Mouse (Mus musculus) stomach, postnatal 0 days (tissue): ENCODE results near the gene Ccdc97. TPM values are rescaled to one million over a fixed set of nuclear protein-coding genes. Genes with fewer than 3 reads are reported as not detected.

Source experiments
- ATAC-seq: fragments of 200-750 bp; cut with Nextera tagmentation; 2 replicates; pipeline ENCODE4 v1.8.0; 2017; ENCODE audit not compliant: low FRiP score, low TSS enrichment
- DNase-seq: peaks from one replicate; pipeline ENCODE4 v3.0.0-alpha.2; 2016; ENCODE audit warnings: low spot score
- H3K27ac ChIP-seq: fragments of 300-500 bp; sonication (generic); replicated peaks from 2 replicates; pipeline ENCODE4 v1.5.1; 2014; ENCODE audit warnings: mild to moderate bottlenecking, control low read depth
- H3K27me3 ChIP-seq: fragments of 300-500 bp; sonication (generic); 2 replicates; pipeline ENCODE4 v1.6.1; 2014; ENCODE audit warnings: low read length; ENCODE audit not compliant: control insufficient read depth, insufficient read depth
- H3K36me3 ChIP-seq: fragments of 300-500 bp; sonication (generic); 2 replicates; pipeline ENCODE4 v1.6.1; 2014; ENCODE audit warnings: low read length, mixed read lengths; ENCODE audit not compliant: control insufficient read depth, insufficient read depth
- H3K4me1 ChIP-seq: fragments of 300-500 bp; sonication (generic); replicated peaks from 2 replicates; pipeline ENCODE4 v1.6.1; 2014; ENCODE audit warnings: antibody characterized with exemption; ENCODE audit not compliant: control insufficient read depth, insufficient read depth
- H3K4me2 ChIP-seq: fragments of 300-500 bp; sonication (generic); replicated peaks from 2 replicates; pipeline ENCODE4 v1.6.1; 2014; ENCODE audit warnings: low read depth, mild to moderate bottlenecking, control low read depth, moderate library complexity
- H3K4me3 ChIP-seq: fragments of 300-500 bp; sonication (generic); 2 replicates; pipeline ENCODE4 v1.5.1; 2014; ENCODE audit warnings: low read depth, low read length, control low read depth
- H3K9ac ChIP-seq: fragments of 300-500 bp; sonication (generic); 2 replicates; pipeline ENCODE4 v1.6.1; 2014; ENCODE audit warnings: mild to moderate bottlenecking, low read length, control low read depth, mixed read lengths
- H3K9me3 ChIP-seq: fragments of 300-500 bp; sonication (generic); 2 replicates; pipeline ENCODE4 v1.6.1; 2016; ENCODE audit warnings: low read length; ENCODE audit not compliant: control insufficient read depth
- CTCF ChIP-seq: IDR thresholded peaks from 2 replicates; pipeline ENCODE4 v1.5.1; 2016; ENCODE audit warnings: antibody characterized with exemption, low read depth, mild to moderate bottlenecking, moderate library complexity
- EP300 ChIP-seq: optimal IDR thresholded peaks from 2 replicates; pipeline ENCODE3; 2016; ENCODE audit warnings: antibody characterized with exemption
- WGBS: fragments of 180-500 bp; shearing (Covaris S2); extraction: QIAGEN DNeasy Blood & Tissue Kit; methylation state at CpG from one replicate; pipeline ENCODE4 v1.1.7; 2014; 5-methylcytosine and 5-hydroxymethylcytosine counted together
- polyA plus RNA-seq: library from polyadenylated mRNA; unstranded; fragments of >200 nt; fragmentation: Nextera tagmentation; extraction: Ambion mirVana; gene quantifications from 2 replicates; pipeline ENCODE4 v1.2.1, GENCODE M21; 2015

Ccdc97 gene
- polyA plus RNA-seq, 1 experiment from 2014 or later, result 7.9 TPM

- TF ChIP-seq CTCF (peak; percentile 87), EP300 (no peak)
- 0 out of 2 replicates have a peak, but pooled peaks cover 3% of the 10 kb centered on the region for H3K4me1 ChIP-seq
- no peaks in the 10 kb centered on the region for H3K27me3 ChIP-seq
- peak; percentile 90 for DNase-seq
- H3K9me3 ChIP-seq, result no peaks in the 10 kb centered on the region
- WGBS, result under 1% methylated on average over 18 of the region's 18 CpGs
- H3K9ac ChIP-seq, result peak overlapping the region; percentile 63
- peak; percentile 62 for ATAC-seq
- peak overlapping the region; percentile 99 for H3K27ac ChIP-seq
- H3K36me3 ChIP-seq, result peaks cover 3% of the 10 kb centered on the region; the same call in 1 of the 2 replicates
- H3K4me3 ChIP-seq, result peak overlapping the region; percentile 94
- H3K4me2 ChIP-seq, result peak overlapping the region; percentile 79
These were observed 37.1 kb upstream of the Ccdc97 start for GRCm38 (mm10) chr7:25756011-25756410.

- H3K9me3 ChIP-seq, result no peaks in the 10 kb centered on the region
- peak overlapping the region; percentile 63 for H3K9ac ChIP-seq
- H3K27me3 ChIP-seq, result no peaks in the 10 kb centered on the region
- ATAC-seq, result peak; percentile 58
- peak; percentile 76 for DNase-seq
- 0 out of 2 replicates have a peak, but pooled peaks cover 3% of the 10 kb centered on the region for H3K4me1 ChIP-seq
- H3K4me3 ChIP-seq, result peak overlapping the region; percentile 94
- H3K36me3 ChIP-seq, result peaks cover 3% of the 10 kb centered on the region
- TF ChIP-seq CTCF (no peak), EP300 (no peak)
- peak overlapping the region; percentile 99 for H3K27ac ChIP-seq
- peak overlapping the region; percentile 79 for H3K4me2 ChIP-seq
- under 1% methylated on average over 15 of the region's 15 CpGs for WGBS
These were observed 36.6 kb upstream of the Ccdc97 start for GRCm38 (mm10) chr7:25755468-25755833.

GRCm38 (mm10) chr7:25754738-25755467 lies 36.0 kb upstream of the Ccdc97 start, which contains the start of gene Hnrnpul1:
Hnrnpul1 (minus strand) TSS chr7:25754757.
- Histone ChIP-seq H3K9me3 (no peaks in the 10 kb centered on the region), H3K9ac (peak within 1 kb of the TSS; percentile 99), H3K27ac (peak within 1 kb of the TSS; percentile 99), H3K36me3 (peaks cover 3% of the 10 kb centered on the region; the same call in 1 of the 2 replicates), H3K4me3 (peak within 1 kb of the TSS; percentile 94), H3K4me1 (0 out of 2 replicates have a peak, but pooled peaks cover 3% of the 10 kb centered on the region), H3K27me3 (no peaks in the 10 kb centered on the region), H3K4me2 (peak within 1 kb of the TSS; percentile 80)
- ATAC-seq (peak; percentile 93), DNase-seq (peak; percentile 98)
- TF ChIP-seq CTCF, result peak; percentile 64
- no peak for TF ChIP-seq EP300
- under 1% methylated on average over 53 of the region's 55 CpGs for WGBS

- no peaks in the 10 kb centered on the region for H3K27me3 ChIP-seq
- peak overlapping the region; percentile 94 for H3K4me3 ChIP-seq
- H3K36me3 ChIP-seq, result peaks cover 3% of the 10 kb centered on the region; the same call in 1 of the 2 replicates
- DNase-seq (no peak), ATAC-seq (no peak)
- H3K27ac ChIP-seq, result peak overlapping the region; percentile 99
- H3K9ac ChIP-seq, result peak overlapping the region; percentile 99
- no peaks in the 10 kb centered on the region for H3K9me3 ChIP-seq
- peak overlapping the region; percentile 80 for H3K4me2 ChIP-seq
- 0 out of 2 replicates have a peak, but pooled peaks cover 3% of the 10 kb centered on the region for H3K4me1 ChIP-seq
- under 1% methylated on average over 30 of the region's 30 CpGs for WGBS
- TF ChIP-seq CTCF (peak; percentile 63), EP300 (no peak)
These were observed 35.5 kb upstream of the Ccdc97 start for GRCm38 (mm10) chr7:25754439-25754737.

- H3K4me2 ChIP-seq, result peak overlapping the region; percentile 80
- no peaks in the 10 kb centered on the region for H3K9me3 ChIP-seq
- DNase-seq (no peak), ATAC-seq (peak; percentile 9)
- H3K36me3 ChIP-seq, result peaks cover 7% of the 10 kb centered on the region
- no peaks in the 10 kb centered on the region for H3K27me3 ChIP-seq
- peak overlapping the region; percentile 99 for H3K9ac ChIP-seq
- 0 out of 2 replicates have a peak, but pooled peaks cover 3% of the 10 kb centered on the region for H3K4me1 ChIP-seq
- TF ChIP-seq CTCF (no peak; the same call in 1 of the 2 replicates), EP300 (no peak)
- H3K4me3 ChIP-seq, result peak overlapping the region; percentile 94
- WGBS, result under 1% methylated on average over 45 of the region's 46 CpGs
- H3K27ac ChIP-seq, result peak overlapping the region; percentile 99
These were observed 35.0 kb upstream of the Ccdc97 start for GRCm38 (mm10) chr7:25753643-25754438.
